Mouse (Mus musculus): ENCODE data around the gene Dnajc17.

Gene Dnajc17

DNA sequence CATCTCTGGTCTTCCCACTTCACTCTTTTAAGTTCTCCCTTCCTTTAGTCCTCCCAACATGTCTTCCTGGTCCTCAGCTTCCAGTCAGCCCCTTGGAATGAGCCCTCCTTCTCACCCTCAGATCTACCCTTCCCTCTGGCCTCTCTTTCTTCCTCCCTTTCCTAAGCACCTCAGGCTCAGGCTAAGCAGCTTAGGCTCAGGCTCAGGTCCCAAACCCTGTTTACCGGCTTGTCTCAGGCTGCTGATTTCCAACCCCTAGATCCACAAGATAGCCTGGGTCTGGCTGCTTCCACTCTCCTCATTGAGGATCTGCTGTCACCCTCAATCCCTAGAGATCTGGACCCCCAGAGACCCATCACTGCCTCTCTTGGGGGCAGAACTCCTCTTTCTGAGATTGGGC is 10.5 kb downstream of the Dnajc17 start:
- DNase-seq, result no peak

DNA sequence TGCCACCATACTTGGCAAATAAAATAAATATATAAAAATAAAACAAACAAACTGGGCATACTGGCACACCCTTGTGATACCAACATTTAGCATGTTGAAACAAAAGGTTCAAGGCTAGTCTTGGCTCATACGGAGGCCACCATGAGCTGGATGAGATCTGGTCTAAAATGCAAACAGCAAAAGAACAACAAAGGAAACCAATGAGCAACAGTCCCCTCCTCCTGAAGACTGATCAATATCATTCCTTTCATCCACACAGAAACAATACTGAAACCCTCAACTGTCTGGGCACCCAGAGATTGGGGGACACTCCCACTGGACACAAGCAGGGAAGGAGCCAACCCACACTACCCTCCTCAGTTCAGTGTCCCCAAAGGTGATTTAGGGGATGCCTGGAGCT is 11.1 kb downstream of the Dnajc17 start:
- DNase-seq, result no peak

DNA sequence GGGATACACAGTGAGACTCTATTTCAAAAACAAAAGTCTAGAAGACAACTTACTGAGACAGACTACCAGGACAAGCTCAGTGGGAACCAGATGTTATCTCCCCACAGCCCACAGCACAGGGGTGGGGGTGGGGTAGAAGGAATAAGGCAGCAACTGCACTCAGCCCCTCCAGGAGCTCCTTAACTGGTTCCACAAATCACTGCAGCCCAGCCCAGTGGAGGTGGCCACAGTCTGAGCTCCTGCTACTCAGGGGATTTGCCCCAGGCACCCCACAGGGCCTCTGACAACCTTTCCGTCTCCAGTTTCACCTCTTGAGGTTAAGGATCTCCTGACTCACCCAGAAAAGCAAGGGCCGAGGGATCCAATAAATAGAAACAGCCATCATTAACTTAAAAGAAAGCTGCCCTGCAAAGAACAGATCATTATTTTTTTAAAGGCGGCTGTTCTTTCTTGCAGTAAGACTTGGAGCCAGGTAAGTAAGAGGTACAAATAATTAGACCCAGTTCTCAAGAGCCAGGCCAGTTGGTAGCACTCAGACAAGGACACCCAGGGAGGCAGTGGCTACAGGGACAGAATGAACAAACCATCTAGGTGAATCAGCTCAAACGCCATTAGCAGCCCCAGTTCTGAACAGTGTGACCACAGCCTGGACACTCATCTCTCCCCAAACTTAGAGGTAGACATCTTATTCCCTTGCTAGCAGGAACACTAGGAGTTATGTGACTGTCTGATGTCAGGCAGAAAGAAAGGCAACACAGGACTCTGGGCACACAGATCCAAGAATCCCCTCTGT is 12.1 kb downstream of the Dnajc17 start:
- DNase-seq, result no peak

DNA sequence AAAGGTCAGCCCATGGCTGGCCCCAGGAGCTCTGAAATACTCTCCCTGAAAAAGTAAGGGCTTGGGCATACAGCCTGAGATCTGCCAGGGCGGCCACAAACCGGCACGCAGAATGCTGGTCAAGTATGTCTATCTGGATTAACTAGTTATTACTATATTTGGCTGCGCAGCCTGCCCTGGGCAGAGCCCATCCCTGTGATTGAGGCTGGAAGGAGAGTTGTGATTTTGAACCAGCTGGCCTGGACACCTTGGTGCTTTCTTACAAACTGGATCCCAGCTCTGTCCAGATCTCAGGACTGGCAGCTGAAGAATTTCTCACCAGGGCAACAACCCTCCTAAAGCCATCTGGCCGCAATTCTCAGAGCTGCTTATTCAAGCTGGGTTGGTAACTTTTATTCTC is 14.5 kb downstream of the Dnajc17 start:
- no peak for DNase-seq

DNA sequence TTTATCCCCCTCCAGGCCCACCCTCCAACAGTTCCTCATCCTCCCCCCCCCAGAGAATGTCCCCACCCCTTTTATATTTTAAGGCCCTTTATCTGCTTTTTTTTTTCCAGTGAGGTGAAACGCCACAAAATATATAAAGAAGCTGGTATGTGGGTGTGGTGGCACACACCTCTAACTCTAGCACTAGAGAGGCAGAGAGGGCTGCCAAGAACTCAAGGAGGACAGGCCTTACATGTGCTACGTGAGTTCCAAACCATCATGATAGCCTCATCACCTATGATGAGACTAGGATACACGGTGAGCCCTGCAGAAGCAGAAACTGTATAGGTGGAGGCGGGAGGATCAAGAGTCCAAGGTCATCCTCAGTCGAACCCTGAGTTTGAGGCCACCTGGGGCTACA is 17.6 kb downstream of the Dnajc17 start:
- DNase-seq, result no peak

DNA sequence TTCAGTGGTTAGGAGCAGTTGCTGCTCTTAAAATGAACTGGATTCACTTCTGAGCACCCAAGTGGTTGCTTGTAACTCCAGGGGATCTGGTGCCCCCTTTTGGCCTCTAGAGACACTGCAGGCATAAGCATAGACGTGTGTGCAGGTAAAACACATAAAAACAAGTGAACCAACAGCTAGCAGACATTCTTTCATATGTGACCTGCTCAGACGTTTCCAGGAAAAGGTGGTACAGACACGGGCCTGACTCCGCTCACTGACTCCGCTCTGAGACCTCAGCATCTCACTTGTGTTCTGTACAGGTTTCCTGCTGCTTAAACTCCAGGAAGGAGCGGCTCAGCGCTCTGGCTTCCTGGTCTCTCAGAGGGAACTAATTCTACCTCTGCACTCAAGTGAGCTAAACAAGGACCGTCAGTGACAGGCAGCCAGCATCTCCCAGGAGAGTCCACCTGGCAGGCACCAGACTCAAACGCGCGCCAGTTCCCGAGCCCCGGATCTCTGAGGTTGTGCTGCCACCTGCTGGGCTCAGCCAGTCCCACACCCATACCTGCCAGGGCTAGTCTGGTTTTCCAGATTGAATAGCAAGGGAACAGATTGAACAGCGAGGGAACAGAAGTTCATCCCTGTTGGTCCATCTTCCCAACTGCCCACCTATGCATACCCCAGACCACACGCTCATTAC is 19.4 kb downstream of the Dnajc17 start:
- DNase-seq, result peak; percentile 78 to 94

DNA sequence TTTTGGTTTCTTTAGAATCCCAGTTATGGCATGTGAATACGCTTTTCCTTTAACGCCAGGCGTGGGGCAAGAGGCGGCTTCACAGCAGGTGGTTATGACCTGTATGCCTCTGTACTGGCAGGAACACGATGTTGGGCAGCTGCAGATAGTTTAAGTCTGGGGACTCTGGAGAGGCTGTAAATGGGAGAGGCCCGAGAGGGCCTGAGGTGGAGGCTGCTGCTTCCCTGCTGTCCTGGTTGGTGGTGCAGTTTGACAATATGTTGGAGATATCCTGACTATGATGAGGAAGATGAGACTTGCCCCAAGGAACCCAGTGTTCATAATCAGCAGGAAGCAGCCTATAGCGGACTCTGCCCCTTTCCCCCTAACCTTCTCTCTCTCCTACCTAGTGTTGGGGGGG is 25.7 kb downstream of the Dnajc17 start:
- DNase-seq, result no peak

DNA sequence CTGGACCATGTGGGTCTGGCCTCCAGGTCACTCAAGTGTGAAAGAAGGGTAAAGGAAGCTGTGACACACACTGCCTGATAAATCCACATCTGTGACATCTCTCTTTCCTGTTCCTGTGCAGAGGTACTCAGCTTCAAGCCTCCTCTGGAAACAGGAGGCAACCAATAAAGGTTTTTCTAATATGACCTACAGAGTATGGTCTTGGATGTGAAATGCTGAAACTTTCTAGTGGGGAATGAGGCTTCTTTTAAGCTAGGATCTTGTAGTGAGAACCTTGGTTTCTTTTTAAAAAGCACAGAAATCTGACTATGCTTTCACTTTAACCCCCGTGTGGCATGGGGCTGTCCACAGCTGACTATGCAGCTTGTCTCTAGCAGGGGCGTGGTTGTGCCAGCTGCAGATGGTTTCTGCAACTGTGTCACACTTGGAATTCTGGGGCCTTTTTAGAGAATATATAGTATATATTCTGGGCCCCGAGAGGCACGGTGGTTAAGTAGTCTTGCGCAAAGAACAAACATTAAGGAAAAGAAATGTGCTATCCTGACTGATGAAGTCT is 31.1 kb downstream of the Dnajc17 start:
- no peak for DNase-seq

DNA sequence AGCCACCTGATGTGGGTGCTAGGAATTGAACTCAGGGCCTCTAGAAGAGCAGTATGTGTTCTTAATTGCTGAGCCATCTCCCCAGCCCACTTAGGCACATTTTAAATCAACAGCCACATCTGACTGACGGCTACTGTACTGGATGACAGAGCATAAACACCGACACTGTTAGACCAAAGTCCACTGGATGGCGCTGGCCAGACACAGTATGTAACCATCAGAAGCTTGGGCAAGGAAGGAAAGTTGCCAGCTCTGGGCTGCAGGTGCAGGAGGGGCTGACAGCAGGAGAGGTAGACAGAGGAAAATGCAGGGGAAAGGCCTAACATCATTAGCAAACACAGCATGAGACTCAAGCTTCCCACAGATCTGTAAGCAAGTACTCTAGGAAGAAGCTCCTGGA is 31.8 kb downstream of the Dnajc17 start:
- peak in 1 of 2 experiments; percentile 57 for DNase-seq

DNA sequence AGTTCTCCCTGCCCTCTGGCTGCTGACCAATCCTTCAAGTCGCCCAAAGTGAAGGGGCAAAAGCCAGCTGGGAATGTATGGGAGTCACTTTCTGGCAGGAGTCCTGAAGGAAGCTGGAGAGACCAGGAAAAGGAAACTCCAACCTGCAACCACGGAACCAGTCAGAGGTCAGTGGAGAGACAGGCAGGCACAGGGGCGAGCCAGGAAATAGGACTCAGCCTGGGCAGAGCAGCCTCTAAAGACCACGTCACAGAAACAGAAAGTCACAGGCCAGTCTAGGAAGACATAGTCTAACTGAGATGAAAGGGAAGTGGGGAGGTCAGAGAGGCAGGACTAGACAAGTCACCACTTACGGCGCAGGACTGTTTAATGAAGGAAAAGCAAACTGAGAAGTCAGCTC is 33.0 kb downstream of the Dnajc17 start:
- peak; percentile 47 to 60 for DNase-seq

DNA sequence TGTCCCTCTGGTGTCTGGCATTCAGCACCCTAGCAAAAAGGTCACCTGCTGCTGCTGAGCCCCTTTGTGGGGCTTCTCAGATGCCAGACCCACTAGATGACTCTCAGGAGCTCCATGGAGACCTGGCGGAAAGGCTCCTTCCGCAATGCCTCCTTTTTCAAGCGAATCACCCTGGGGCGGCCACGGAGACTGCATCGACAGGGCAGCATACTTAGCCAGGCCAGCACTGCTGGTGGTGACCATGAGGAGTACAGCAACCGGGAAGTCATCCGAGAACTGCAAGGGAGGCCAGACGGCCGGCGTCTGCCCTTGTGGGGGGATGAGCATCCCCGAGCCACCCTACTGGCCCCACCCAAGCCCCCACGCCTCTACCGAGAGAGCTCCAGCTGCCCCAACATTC is 33.7 kb downstream of the Dnajc17 start:
- no peak for DNase-seq

DNA sequence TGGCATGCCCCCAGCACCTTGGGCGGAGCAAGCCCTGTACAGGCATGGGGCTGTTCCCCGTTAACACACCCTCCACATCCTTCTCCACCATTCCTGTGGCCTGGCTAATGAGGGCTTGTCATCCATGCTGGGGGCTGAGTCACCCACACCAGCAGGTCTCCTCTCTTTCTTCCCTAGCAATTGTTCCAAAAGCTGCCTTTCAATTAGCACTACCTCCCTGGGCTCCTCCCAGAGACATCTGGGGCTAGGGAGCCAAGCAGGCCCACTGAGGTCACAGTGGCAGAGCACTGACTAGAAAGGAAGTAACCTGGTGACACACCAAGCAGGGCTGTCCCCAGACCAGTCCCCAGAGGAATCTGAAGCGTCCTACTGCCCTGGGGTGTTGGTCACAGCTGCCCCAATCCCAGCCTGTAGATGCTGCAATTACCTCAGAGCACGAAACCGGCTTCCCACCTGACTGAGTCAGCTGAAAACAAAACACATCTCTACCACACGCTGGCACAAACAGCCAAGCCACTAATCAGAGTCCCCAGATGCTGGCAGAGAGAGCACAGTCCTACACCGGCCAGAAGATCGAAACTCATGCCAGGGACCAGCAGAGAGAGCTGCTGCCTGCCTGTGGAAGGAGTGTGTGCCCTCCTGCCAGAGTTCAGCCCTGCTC is 34.5 kb downstream of the Dnajc17 start, which contains the start of gene Gm14137:
Gm14137 (plus strand) TSS at position 519 of the 661 bp plus-strand sequence.
- no peak for DNase-seq

DNA sequence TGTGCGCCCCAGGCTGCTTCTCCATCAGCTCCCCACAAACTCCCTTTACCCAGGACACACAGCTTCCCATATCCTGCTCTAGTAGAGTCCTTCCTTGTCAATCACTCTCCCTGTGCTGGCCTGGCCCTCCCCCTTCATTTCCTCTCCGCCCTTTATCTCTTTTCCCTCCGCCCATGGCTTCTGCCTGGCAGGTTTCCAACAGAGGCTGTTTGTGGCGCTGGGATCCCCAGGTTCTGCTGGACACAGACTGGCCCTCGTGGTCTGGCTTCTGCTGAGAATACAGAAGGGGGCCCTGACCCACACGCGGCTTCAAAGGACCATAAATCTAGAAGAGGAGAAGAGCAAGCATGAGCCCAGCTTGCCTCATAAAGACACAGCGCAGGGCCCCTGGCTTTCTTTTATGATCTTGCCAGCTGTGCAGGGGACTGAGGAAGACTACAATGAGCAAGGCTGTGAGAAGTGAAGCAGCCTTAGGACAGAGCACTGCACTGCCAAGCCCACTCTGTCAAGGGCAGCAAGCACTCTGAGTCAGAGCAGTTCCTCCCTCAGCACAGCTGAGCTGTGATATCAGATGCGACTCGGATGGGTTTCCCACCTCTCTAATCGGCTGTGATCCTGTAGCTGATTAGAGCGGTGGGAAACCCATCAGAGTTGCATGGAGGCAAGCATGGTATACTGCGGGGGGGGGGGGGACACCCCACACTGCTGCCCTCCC is 35.6 kb downstream of the Dnajc17 start:
- DNase-seq, result peak; percentile 80 to 84

DNA sequence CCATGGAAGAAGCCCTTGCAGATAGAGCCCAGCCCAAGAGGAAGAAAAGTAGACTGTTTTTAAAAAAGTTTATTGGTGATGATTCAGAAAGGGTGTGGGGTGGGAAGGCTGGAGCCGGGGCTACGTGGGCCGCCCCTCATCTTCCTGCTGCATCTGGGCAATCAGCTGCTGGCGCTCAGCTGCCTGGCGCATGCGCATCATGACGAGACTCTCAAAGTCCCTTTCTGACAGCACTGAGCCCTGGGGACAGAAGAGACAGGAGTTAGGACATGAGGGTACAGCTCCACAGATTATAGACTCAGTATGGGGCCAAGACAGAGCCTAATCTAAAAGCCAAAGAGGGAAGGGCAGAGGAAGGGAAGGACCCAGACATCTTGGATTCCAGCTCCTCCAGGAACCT is 36.1 kb downstream of the Dnajc17 start:
- no peak for DNase-seq

DNA sequence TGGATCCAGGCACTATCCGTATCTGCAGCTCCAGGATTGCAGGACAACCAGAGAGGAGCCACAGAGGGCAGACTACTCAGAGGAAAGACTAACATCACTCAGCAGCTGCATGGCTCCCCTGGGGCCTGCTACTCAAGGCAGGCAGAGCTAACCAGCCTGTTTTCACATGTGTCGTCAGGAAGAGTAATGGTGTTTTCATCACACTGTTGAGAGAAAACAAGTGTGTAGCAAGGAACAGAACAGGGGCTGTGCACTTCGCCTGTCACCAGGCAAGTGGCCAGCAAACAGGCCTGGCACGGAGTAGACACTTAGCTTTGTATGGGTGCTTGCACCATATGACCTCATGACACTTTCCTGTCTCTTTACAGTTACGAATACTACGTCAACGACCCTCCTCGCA is 37.0 kb downstream of the Dnajc17 start:
- DNase-seq, result no peak

DNA sequence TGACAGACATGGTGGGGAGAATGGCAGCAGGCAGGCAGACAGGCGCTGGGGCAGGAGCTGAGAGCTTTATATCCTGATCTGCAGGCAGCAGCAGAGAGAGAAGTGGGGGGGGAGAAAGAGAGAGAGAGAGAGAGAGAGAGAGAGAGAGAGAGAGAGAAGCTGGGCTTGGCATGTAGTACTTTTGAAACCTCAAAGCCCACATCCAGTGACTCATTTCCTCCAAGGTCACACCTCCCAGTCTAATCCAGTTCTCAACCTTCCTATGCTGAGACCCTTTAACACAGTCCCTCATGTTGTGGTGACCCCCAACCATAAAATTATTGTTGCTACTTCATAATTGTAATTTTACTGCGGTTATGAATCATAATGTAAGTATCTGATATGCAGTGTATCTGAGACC is 38.3 kb downstream of the Dnajc17 start:
- DNase-seq, result no peak

DNA sequence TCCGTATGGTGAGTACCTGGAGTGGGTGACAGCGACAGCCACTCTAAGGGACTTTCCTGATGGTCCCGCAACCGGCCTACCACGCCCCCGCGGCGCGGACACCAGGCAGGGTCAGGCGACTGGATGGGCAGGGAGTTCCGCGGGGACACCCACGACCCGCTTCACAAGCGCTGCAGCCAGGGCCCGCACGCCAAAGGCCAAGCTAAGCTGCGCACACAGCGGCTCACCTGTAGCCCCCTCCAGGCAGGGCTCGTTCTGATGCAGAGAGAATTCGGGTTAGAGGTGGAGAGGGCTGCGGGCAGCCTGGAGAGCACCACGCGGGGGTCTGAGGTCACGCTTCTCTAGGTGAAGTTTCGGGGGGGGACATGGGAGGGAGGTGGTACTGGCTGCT is 40.7 kb downstream of the Dnajc17 start:
- no peak for DNase-seq

DNA sequence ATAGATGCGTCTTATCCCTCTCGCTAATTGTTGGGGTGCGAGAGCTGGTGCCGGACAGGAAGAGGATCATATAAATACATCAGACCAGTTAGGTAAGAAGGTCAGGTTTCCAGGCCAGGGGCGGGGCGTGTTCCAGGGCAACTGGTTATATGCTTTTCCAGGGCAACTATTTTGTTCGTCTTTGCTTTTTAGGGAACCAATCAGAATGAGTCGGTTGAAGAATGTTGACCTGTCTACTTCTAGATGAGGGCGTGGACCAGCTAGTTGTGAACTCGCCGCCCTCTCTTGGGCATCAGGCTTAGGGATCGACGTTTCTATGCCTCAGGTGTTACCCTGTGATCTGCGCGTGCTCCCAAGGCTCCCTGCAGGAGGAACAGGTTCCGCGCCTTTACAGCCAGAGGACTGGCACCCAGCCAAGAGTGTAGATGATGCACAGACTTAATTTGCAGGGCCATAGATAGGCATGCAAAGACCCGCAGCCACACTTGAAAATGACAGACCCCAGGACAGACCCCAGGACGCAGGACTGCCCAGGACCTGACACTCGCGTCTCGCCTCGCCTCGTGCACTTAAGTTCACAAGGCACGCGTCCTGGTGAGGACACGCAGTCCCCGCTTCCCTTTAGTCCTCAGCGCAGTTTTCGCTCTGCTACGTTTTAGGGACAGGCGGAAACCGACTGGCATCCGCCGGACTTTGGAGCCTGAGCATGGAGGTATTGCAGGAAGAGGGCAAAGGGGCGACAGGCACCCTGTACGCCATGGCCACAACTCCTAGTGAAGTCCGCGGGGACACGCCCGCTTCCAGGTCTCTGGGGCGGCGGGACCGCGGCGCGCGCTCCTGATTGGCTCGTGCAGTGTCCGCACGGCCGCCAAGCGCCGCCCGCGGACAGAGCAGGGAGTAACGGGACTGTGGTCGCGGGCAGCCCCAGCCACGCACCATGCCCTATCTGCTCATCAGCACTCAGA is 41.4 kb downstream of the Dnajc17 start, which contains the start of gene Gchfr:
Gchfr (plus strand) TSS at position 873 of the 965 bp plus-strand sequence.
- DNase-seq, result peak; percentile 87 to 89

DNA sequence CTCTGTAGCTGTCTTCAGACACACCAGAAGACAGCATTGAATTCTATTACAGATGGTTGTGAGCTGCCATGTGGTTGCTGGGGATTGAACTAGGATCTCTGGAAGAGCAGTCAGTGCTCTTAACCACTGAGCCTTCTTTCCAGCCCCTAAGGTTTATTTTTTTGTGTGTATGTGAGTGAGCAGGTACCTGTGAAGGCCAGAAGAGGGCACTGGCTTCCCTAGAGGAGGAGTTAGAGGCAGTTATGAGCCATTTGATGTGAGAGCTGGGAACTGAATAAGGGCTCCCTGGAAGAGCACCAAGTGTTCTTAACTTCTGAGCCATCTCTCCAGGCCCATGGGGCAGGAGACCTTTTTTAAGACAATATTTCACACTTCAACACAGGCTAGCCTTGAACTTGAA is 43.2 kb downstream of the Dnajc17 start:
- DNase-seq, result no peak

DNA sequence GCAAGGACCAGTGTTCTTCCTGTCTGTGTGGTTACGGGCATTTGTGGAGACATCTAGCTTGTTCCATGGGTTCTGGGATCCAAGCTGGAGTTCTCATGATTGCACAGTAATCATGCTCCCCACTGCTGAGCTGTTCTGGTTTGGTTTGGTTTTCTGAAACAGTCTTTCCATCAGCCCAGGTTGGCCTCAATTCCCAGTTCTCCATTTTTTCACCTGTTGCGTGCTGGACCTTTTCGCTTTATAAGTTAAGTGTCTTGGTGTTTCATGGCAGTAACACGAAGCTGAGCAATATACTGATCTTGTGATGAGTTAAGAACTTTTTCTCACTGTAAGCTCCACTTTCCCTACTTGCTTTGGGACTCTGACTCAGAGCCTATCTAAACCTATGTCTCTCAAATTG is 44.6 kb downstream of the Dnajc17 start:
- no peak for DNase-seq

DNA sequence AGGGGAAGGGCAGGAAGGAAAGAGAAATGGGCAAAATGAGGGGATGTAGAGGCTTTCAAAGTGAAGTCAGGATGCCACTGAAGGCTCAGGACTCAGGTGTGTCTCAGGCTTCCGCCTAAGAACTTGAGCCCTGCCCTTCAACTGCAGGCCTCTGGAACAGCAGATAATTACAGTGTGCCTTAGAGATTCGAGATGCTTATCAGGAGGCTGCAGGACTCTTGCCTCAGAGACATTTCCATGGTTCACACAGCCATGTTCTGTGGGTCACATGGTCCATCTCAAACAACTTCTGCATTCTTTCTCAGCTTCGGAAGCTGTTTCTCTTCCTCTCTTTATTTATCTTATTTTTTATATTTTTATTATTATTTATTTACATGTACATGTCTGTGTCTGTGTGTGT is 45.5 kb downstream of the Dnajc17 start:
- no peak for DNase-seq

DNA sequence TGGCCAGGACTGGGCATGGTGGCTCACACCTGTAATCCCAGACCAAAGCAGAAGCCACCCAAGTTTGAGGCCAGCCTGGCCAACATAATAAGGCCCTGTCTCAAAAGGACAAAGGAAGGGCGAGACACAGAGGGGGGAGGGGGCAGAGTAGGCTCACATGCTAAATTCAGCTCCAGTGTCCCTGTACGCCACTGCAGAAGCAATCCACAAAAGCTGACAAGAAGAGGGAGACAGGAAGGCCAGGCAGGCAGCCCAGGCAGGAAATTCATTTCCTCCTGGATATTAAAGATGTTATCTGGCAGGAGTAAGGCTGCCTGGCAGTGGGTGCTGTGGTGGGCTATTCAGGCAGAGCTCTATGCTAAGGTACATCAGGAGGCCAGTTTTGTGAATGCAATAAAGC is 47.3 kb downstream of the Dnajc17 start:
- peak; percentile 63 to 79 for DNase-seq

Data from kidney, postnatal 36 days (tissue).